Mouse (Mus musculus) bone marrow, adult 2 months (tissue): ENCODE measurements around the gene Gm49387. TPM values are rescaled to one million over a fixed set of nuclear protein-coding genes. Genes with fewer than 3 reads are reported as not detected.

ENCODE experiments used
- H3K27ac ChIP-seq: fragments of 200-500 bp; 2 replicates; pipeline ENCODE4 v1.5.1; 2012; ENCODE audit warnings: low read depth, mild to moderate bottlenecking, control low read depth, inconsistent platforms, low read length; ENCODE audit not compliant: control insufficient read depth, poor library complexity, insufficient read depth
- H3K4me1 ChIP-seq: fragments of 200-500 bp; 2 replicates; pipeline ENCODE4 v1.6.1; 2011; ENCODE audit warnings: low read length; ENCODE audit not compliant: control insufficient read depth, insufficient read depth
- H3K4me3 ChIP-seq: fragments of 200-500 bp; replicated peaks from 2 replicates; pipeline ENCODE3; 2011; ENCODE audit warnings: mild to moderate bottlenecking, low read depth, low read length, control low read depth; ENCODE audit not compliant: control insufficient read depth
- CTCF ChIP-seq: fragments of 200-500 bp; IDR thresholded peaks from 2 replicates; pipeline ENCODE4 v1.5.1; 2011; ENCODE audit warnings: low read length, control low read depth; ENCODE audit not compliant: control insufficient read depth, insufficient read depth
- POLR2A ChIP-seq: fragments of 200-500 bp; IDR thresholded peaks from 2 replicates; pipeline ENCODE4 v1.6.1; 2011; ENCODE audit warnings: low read depth, mild to moderate bottlenecking, control low read depth, low read length, borderline replicate concordance; ENCODE audit not compliant: control insufficient read depth
- WGBS: fragments of 180-500 bp; shearing (Covaris S2); methylation state at CpG from one replicate; pipeline ENCODE4 v1.1.7; 2018; 5-methylcytosine and 5-hydroxymethylcytosine counted together
- polyA plus RNA-seq: library from polyadenylated mRNA; stranded (reverse); fragments of >200 nt; gene quantifications from 2 replicates; pipeline ENCODE4 v1.2.4, GENCODE M21; 2011; ENCODE audit warnings: low replicate concordance; ENCODE audit not compliant: missing spikeins, insufficient read depth, insufficient read length

Gene Gm49387
- polyA plus RNA-seq, 1 experiment: not detected

DNA sequence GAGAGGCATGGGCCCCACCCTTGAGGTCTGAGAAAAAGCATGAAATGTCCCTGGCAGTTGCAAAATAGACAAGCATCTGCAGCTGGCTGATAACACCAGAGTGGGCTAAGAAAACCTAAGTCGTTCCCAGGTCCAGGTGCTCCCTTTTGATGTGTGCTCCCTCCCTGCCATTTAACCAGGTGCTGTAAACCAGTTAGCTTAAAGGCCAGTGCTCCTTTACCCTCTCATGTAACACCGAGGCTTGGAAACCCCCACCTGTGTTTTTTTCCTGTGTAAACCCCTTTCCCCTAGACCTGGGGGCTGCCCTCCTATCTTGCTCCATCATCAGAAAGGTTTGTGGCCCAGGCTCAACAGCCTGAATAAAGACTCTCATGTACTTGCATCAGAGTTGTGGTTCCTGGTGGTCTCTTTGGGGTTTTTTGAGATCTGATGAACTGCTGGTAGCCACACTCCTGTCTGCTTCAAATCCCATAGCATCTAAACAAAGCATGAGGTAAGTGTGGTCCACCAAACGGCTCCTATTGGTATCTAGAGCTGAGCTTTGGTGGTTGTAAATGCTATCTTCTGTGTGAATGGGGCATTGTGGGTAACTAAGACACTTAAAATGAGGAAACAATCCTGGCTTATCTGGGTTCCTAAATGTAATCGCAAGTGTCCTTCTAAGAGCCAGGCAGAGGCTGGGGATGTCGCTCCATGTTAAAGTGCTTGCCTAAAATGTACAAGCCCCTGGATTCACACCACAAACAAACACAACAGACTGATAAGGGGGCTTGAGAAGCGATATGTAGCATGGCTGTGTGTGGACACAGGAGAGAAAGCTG is 70.3 kb downstream of the Gm49387 start:
- Histone ChIP-seq H3K4me1 (peaks cover 1% of the 10 kb centered on the region), H3K4me3 (no peak overlapping the region), H3K27ac (no peak overlapping the region)
- 27% methylated on average over 6 of the region's 6 CpGs for WGBS
- no peak for TF ChIP-seq POLR2A
- no peak for TF ChIP-seq CTCF

DNA sequence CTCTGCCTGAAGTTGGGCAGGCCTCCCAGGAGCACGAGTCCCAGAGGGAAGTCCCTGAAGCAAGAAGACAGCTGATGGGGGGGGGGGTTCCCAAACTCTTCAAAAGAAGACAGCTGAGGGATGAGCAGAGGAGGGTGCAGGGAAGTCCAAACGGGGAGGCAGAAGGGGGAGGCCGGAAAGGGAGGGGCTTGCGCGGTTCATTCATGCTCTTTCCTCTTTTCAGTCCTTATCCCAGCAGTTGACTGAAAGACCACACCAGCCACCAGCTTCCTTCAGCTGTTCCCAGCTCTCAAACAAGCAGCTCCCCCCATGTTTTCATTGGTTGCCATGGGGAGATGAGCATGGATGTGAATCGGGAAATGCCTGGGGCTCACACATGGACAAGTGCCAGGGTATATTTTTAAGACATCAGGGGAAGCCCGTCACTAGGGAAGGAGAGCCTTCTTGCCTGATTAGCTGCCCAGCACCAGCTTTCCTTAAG is 71.5 kb downstream of the Gm49387 start:
- H3K27ac ChIP-seq: no peak overlapping the region
- WGBS: 3% methylated on average over 7 of the region's 7 CpGs
- H3K4me1 ChIP-seq: peaks cover 1% of the 10 kb centered on the region
- H3K4me3 ChIP-seq: no peak overlapping the region
- TF ChIP-seq POLR2A: no peak
- TF ChIP-seq CTCF: no peak

DNA sequence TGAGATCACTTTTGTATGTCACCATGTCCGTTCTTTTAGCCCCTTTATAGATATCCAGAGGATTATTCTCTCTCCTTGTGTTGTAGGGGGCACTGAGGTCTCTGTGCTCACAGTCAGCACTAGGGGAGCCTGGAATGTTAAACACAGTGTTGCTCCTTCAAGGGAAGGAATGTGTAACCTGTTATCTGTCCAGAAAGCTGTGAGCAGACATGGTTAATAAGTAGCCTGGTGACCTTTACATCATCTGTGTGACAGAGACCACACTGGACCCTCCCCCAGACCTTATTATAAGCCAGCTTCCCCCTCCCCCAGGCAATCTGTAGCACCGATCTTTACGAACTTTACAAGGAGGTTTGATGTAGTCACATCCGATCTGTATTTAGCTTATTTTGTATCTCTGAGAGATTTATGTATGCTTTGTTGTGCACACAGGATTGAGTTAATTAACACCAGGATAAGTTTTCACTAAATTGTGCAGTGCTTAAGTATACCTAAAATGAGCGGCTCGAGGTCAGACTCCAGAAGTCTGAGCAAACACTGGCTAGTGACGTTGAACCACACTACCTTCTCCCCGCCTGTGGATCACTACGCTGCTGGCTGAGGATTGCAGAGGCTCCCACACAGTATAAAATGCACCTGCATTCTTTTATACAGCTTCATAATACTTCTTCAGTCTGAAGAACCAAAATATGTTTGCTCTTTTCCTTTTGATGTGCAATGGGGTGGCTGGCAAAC is 75.0 kb downstream of the Gm49387 start:
- H3K4me1 ChIP-seq: peaks cover 1% of the 10 kb centered on the region
- no peak overlapping the region for H3K4me3 ChIP-seq
- TF ChIP-seq CTCF: no peak
- TF ChIP-seq POLR2A: no peak
- WGBS: 87% methylated on average over 9 of the region's 9 CpGs
- H3K27ac ChIP-seq: no peak overlapping the region

DNA sequence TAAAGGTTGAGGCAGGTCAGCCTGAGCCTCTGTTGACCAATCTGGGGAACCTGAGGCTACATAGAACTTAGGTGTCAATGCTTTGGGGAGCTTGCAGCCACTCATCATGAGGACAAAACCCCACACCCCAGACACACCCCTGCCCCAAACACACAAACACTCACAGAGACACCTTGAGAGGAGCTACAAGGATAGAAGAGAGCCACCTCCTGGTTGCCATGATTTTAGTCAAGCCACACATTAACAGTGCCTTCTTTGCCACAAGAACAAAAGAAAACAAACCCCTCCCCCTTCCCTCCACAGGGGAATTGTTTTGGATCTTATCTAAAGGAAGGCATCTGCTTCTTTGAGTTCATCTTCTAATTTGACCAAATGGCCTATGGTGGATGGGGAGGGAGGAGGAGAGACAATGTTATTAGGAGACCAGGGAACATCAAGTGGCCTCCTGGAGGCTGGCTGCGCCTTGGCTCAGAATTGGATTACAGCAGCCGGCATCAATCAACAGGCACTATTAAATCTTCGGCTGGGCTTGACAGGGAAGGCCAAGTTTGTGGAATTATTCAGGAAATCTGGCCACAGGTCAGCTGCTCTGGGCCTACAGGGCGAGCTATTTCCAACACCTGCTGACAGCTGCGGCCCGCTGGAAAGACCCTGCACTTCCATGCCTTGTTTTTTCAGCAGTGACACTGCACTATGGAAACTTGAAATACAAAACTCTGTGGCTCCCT is 76.1 kb downstream of the Gm49387 start:
- TF ChIP-seq CTCF: no peak
- TF ChIP-seq POLR2A: no peak
- Histone ChIP-seq H3K27ac (no peak overlapping the region), H3K4me3 (no peak overlapping the region), H3K4me1 (peaks cover 1% of the 10 kb centered on the region)
- WGBS: 83% methylated on average over 6 of the region's 6 CpGs

DNA sequence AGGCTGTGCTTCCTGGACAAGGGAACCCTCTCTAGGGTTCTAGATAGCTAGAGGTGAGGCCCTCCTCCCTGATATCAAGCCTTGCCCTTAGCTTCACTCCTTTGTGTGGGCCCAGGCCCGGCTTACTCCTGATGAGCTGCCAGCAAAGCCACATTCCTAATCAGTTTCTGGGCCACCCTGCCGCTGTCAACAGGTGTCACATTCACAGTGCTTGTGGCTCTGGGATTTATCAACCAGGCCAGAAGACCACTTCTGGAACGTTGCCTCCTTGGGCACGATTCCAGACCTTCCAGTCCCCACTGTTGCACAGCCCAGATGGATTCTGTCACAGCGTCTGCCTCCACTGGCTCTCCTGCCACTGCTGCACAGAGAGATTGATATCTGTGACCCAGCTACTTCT is 79.8 kb downstream of the Gm49387 start:
- H3K27ac ChIP-seq: no peak overlapping the region
- WGBS: 33% methylated on average over 5 of the region's 5 CpGs
- H3K4me3 ChIP-seq: no peak overlapping the region
- no peak for TF ChIP-seq CTCF
- TF ChIP-seq POLR2A: no peak
- H3K4me1 ChIP-seq: no peaks in the 10 kb centered on the region

DNA sequence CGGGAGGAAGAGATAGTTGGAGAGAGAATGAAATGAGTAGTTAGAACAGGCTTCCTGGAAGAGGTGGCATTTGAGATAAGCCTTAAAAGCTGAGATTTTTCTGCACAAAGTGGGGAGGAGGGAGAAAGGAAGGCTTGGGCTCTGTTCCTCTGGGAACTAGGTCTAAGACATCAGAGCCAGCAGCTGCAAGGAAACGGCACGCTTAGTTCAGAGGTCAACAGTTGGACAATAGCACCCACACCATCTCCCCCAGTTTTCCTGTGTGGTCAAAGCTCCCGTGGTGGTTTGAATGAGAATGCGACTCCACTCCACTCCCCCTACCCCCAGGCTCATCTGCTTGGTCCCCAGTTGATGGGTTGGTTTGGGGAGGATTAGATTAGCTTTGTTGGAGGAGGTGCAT is 81.5 kb downstream of the Gm49387 start:
- Histone ChIP-seq H3K27ac (no peak overlapping the region), H3K4me3 (no peak overlapping the region), H3K4me1 (no peaks in the 10 kb centered on the region)
- TF ChIP-seq POLR2A (no peak), CTCF (no peak)
- WGBS: 33% methylated on average over 5 of the region's 5 CpGs

DNA sequence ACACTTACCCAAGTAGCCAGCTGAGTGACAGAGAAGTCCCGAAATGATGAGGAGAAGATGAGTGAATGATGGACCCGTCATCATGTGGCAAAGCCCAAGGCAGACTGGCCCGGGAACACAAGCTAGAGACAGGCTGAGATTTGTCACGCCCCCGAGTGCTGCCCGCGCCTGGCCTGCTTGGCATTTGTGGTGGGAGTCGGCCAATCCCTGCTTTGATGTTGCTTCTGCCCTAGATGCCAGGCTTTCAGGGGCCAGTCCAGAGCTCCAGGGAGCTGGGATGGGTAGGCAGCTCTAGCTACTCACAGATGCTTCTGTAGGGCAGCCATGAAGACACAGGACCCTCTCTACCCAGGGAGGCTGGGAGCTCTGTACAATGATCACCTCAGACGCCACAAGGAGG is 82.9 kb downstream of the Gm49387 start:
- TF ChIP-seq POLR2A (no peak), CTCF (no peak)
- Histone ChIP-seq H3K4me1 (no peaks in the 10 kb centered on the region), H3K27ac (no peak overlapping the region), H3K4me3 (no peak overlapping the region)
- 79% methylated on average over 9 of the region's 9 CpGs for WGBS

DNA sequence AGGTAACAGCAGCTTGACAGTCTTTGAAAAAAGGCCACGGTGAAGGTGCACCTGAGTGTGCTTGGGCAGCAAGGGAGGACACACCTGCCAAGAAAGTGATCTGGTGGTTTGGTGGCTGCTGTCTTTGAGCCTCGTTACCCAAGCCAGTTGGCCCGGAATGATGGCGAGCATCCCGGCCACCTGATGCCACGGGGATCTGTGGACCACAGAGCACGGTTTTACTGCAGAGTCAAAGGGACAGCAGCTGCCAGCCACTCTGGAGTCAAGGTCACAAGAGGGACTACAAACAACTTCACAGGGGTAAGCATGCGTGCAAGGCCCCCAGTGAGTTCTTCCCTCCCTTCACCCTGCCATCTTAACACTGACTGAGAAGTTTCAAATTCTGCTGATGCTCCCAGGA is 83.4 kb downstream of the Gm49387 start:
- 76% methylated on average over 8 of the region's 8 CpGs for WGBS
- Histone ChIP-seq H3K4me1 (no peaks in the 10 kb centered on the region), H3K27ac (no peak overlapping the region)

More for the DNA sequence above, 83.4 kb downstream of the Gm49387 start:
- no peak overlapping the region for H3K4me3 ChIP-seq
- TF ChIP-seq POLR2A (no peak), CTCF (no peak)
